Mouse (Mus musculus) retina, adult 2 months (tissue): ENCODE data around the gene Stx11.

ENCODE experiments used
- DNase-seq: peaks from one replicate; pipeline ENCODE4 v3.0.0-alpha.2; 2012; ENCODE audit warnings: low read depth, low spot score

Gene Stx11

GRCm38 (mm10) chr10:12964151-12965075, at the start of gene Stx11:
TSS of gene Stx11 (minus strand) at chr10:12964298.
- DNase-seq = no peak

- DNase-seq = no peak
These were observed 44.6 kb upstream of the Stx11 start for GRCm38 (mm10) chr10:13008737-13009121.

- DNase-seq = peak; percentile 93
These were observed 44.0 kb upstream of the Stx11 start for GRCm38 (mm10) chr10:13007876-13008736.

- no peak for DNase-seq
These were observed 40.9 kb upstream of the Stx11 start, which contains the start of gene Sf3b5 for GRCm38 (mm10) chr10:13005043-13005442. TSS of gene Sf3b5 (plus strand) at chr10:13005343.

- peak; percentile 41 for DNase-seq
These were observed 32.8 kb upstream of the Stx11 start for GRCm38 (mm10) chr10:12996736-12997477.

- no peak for DNase-seq
These were observed 29.4 kb upstream of the Stx11 start for GRCm38 (mm10) chr10:12993411-12994039.

GRCm38 (mm10) chr10:12991953-12992352, 27.9 kb upstream of the Stx11 start:
- no peak for DNase-seq

GRCm38 (mm10) chr10:12986943-12987342, 22.8 kb upstream of the Stx11 start:
- DNase-seq = no peak

GRCm38 (mm10) chr10:12986485-12986884, 22.4 kb upstream of the Stx11 start:
- DNase-seq = no peak

- no peak for DNase-seq
These were observed 20.9 kb upstream of the Stx11 start for GRCm38 (mm10) chr10:12985028-12985427.

- no peak for DNase-seq
These were observed 19.4 kb upstream of the Stx11 start for GRCm38 (mm10) chr10:12983516-12983915.

GRCm38 (mm10) chr10:12981071-12981470, 17.0 kb upstream of the Stx11 start:
- no peak for DNase-seq

GRCm38 (mm10) chr10:12977787-12978212, 13.7 kb upstream of the Stx11 start:
- DNase-seq = no peak

- DNase-seq = no peak
These were observed 12.5 kb upstream of the Stx11 start for GRCm38 (mm10) chr10:12976552-12976951.

- DNase-seq = no peak
These were observed 11.9 kb upstream of the Stx11 start for GRCm38 (mm10) chr10:12975957-12976356.

- no peak for DNase-seq
These were observed 11.4 kb upstream of the Stx11 start for GRCm38 (mm10) chr10:12975461-12975860.

- no peak for DNase-seq
These were observed 10.5 kb upstream of the Stx11 start for GRCm38 (mm10) chr10:12974572-12974971.

GRCm38 (mm10) chr10:12965669-12966180, 1.6 kb upstream of the Stx11 start:
- no peak for DNase-seq

GRCm38 (mm10) chr10:12963362-12964147, 543 bp downstream of the Stx11 start:
- DNase-seq = no peak

GRCm38 (mm10) chr10:12962238-12962637, 1.9 kb downstream of the Stx11 start:
- no peak for DNase-seq
